Mouse (Mus musculus) sigmoid colon, adult 10 weeks (tissue): ENCODE measurements around the gene 2900092C05Rik. TPM values are rescaled to one million over a fixed set of nuclear protein-coding genes. Genes with fewer than 3 reads are reported as not detected.

Experiments
- polyA plus RNA-seq: library from polyadenylated mRNA; stranded (reverse); fragments of 350-450 nt; fragmentation: Illumina TruSeq; extraction: RNeasy Lipid Tissue Mini Kit (QIAGEN cat#74804); gene quantifications from one replicate; pipeline ENCODE4 v1.2.3, GENCODE M21; 2014; ENCODE audit warnings: low read depth, low replicate concordance

2900092C05Rik gene
- not detected for polyA plus RNA-seq

GRCm38 (mm10) chr7:12512217-12512616 is at the start of gene 2900092C05Rik:
Gene 2900092C05Rik, plus strand, starts transcription at chr7:12512517.

GRCm38 (mm10) chr7:12478158-12479008 is 33.9 kb upstream of the 2900092C05Rik start, which contains the start of gene Zfp606:
Gene Zfp606, plus strand, starts transcription at chr7:12478293.

Other genes starting within 250 kb of the 2900092C05Rik start
- not detected for gene Vmn1r81, start 244.2 kb upstream of the 2900092C05Rik start, polyA plus RNA-seq
- gene Vmn1r82, start 212.1 kb upstream of the 2900092C05Rik start, polyA plus RNA-seq = not detected
- gene Vmn1r83, start 183.0 kb upstream of the 2900092C05Rik start, polyA plus RNA-seq = not detected
- gene Vmn1r84, start 143.2 kb upstream of the 2900092C05Rik start, polyA plus RNA-seq = not detected
- gene Zfp551, start 89.8 kb upstream of the 2900092C05Rik start, polyA plus RNA-seq = 2.2 TPM
- 36.8 TPM for gene Zfp606, start 34.2 kb upstream of the 2900092C05Rik start, polyA plus RNA-seq
- not detected for gene Vmn2r53, start 96.3 kb downstream of the 2900092C05Rik start, polyA plus RNA-seq
- not detected for gene Vmn2r54, start 127.8 kb downstream of the 2900092C05Rik start, polyA plus RNA-seq
- gene Vmn2r55, start 172.5 kb downstream of the 2900092C05Rik start, polyA plus RNA-seq = not detected
- gene Vmn2r56, start 222.5 kb downstream of the 2900092C05Rik start, polyA plus RNA-seq = not detected